Mouse (Mus musculus) kidney, embryonic 15.5 days (tissue): ENCODE measurements around the gene Zcchc14. TPM values are rescaled to one million over a fixed set of nuclear protein-coding genes. Genes with fewer than 3 reads are reported as not detected.
A peak's percentile ranks its signal among the peaks of the same experiment; 100 is the strongest.

Experiments
- ATAC-seq: fragments of 200-750 bp; cut with Nextera tagmentation; replicated peaks from 2 replicates; pipeline ENCODE4 v1.8.0; 2017; ENCODE audit warnings: moderate TSS enrichment; ENCODE audit not compliant: low FRiP score
- H3K27ac ChIP-seq: fragments of 300-500 bp; sonication (generic); 2 replicates; pipeline ENCODE4 v1.5.1; 2015; ENCODE audit warnings: mild to moderate bottlenecking, inconsistent platforms
- H3K27me3 ChIP-seq: fragments of 300-500 bp; sonication (generic); 2 replicates; pipeline ENCODE4 v1.6.1; 2015; ENCODE audit warnings: inconsistent platforms
- H3K36me3 ChIP-seq: fragments of 300-500 bp; sonication (generic); 2 replicates; pipeline ENCODE4 v1.6.1; 2015; ENCODE audit warnings: inconsistent platforms
- H3K4me1 ChIP-seq: fragments of 300-500 bp; sonication (generic); 2 replicates; pipeline ENCODE4 v1.6.1; 2015; ENCODE audit warnings: inconsistent platforms
- H3K4me2 ChIP-seq: fragments of 300-500 bp; sonication (generic); 2 replicates; pipeline ENCODE4 v1.6.1; 2015; ENCODE audit warnings: moderate library complexity, mild to moderate bottlenecking, inconsistent platforms
- H3K4me3 ChIP-seq: fragments of 300-500 bp; sonication (generic); replicated peaks from 2 replicates; pipeline ENCODE4 v1.5.1; 2015; ENCODE audit warnings: mild to moderate bottlenecking, inconsistent platforms
- H3K9ac ChIP-seq: fragments of 300-500 bp; sonication (generic); 2 replicates; pipeline ENCODE4 v1.6.1; 2015; ENCODE audit warnings: mild to moderate bottlenecking, inconsistent platforms
- H3K9me3 ChIP-seq: fragments of 300-500 bp; sonication (generic); replicated peaks from 2 replicates; pipeline ENCODE4 v1.6.1; 2016; ENCODE audit warnings: inconsistent platforms
- WGBS: fragments of 180-500 bp; shearing (Covaris S2); methylation state at CpG from one replicate; pipeline ENCODE4 v1.1.7; 2015; ENCODE audit warnings: mixed read lengths; 5-methylcytosine and 5-hydroxymethylcytosine counted together
- polyA plus RNA-seq: library from polyadenylated mRNA; unstranded; fragments of >200 nt; fragmentation: Nextera tagmentation; extraction: Ambion mirVana; gene quantifications from 2 replicates; pipeline ENCODE4 v1.2.1, GENCODE M21; 2015

Zcchc14 gene
- polyA plus RNA-seq, 1 experiment from 2014 or later = 17.2 TPM

- H3K4me1 ChIP-seq = peaks cover 82% of the 10 kb centered on the region
- no peaks in the 10 kb centered on the region for H3K27me3 ChIP-seq
- 66% methylated on average over 12 of the region's 12 CpGs for WGBS
- H3K9ac ChIP-seq = no peak overlapping the region
- peak overlapping the region; percentile 57 for H3K27ac ChIP-seq
- no peak overlapping the region for H3K4me3 ChIP-seq
- H3K36me3 ChIP-seq = no peaks in the 10 kb centered on the region
- no peaks in the 10 kb centered on the region for H3K9me3 ChIP-seq
- peak overlapping the region; percentile 23 for H3K4me2 ChIP-seq
- no peak for ATAC-seq
Observed at GRCm38 (mm10) chr8:121647511-121648215, 5.0 kb downstream of the Zcchc14 start.

DNA sequence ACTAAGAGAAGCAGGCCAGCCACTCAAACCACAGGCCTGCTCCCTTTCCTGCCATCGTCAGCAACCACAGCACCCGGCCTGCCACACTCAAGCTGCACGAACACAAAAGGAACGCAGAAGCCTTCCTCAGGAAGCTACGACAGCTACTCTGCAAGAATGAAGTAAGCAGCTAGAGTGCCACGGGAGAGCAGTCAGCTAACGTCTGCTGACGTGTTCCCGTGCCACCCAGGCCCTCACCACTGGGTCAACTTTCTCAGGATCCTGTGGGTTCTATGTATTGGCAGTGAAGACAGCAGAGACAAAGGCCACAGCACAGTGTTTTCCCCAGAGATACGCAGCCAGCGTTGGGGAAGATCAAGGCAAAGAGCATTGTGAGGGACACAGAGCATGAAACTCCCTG lies 9.3 kb downstream of the Zcchc14 start:
- no peak for ATAC-seq
- Histone ChIP-seq H3K4me2 (no peak overlapping the region), H3K36me3 (no peaks in the 10 kb centered on the region), H3K27me3 (no peaks in the 10 kb centered on the region), H3K9me3 (no peaks in the 10 kb centered on the region), H3K4me1 (peaks cover 60% of the 10 kb centered on the region), H3K4me3 (no peak overlapping the region), H3K9ac (no peak overlapping the region), H3K27ac (0 out of 2 replicates have a peak overlapping the region, but pooled peaks have one; percentile 14)
- WGBS = 71% methylated on average over 11 of the region's 11 CpGs

DNA sequence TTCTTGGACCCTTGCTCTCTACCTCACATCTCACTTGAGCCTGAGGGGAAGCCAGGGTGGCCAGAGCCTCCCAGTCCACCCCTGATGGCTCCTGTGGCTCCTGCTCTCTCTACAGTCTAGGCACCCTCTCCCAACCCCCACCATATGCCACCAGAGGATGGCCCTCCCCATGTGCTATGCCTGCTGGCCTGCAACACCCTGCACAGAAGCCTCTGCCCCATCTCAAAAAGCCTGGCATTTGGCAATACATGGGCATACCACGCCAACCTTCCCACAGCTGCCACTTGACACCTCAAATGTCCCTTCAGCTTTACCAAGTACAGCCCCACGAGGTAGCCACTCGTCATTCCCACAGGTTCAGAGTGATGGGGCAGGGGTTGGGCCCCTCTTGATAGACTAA lies 9.9 kb downstream of the Zcchc14 start:
- no peaks in the 10 kb centered on the region for H3K36me3 ChIP-seq
- H3K4me1 ChIP-seq = peaks cover 59% of the 10 kb centered on the region
- H3K4me2 ChIP-seq = no peak overlapping the region
- WGBS = 65% methylated on average over 3 of the region's 3 CpGs
- no peak overlapping the region for H3K4me3 ChIP-seq
- H3K9ac ChIP-seq = no peak overlapping the region
- ATAC-seq = no peak
- H3K27ac ChIP-seq = peak overlapping the region; percentile 54; the same call in 1 of the 2 replicates
- H3K27me3 ChIP-seq = no peaks in the 10 kb centered on the region
- no peaks in the 10 kb centered on the region for H3K9me3 ChIP-seq

- H3K9me3 ChIP-seq = no peaks in the 10 kb centered on the region
- H3K4me3 ChIP-seq = no peak overlapping the region
- ATAC-seq = no peak
- no peak overlapping the region for H3K9ac ChIP-seq
- 83% methylated on average over 8 of the region's 8 CpGs for WGBS
- H3K36me3 ChIP-seq = no peaks in the 10 kb centered on the region
- H3K27me3 ChIP-seq = no peaks in the 10 kb centered on the region
- peaks cover 45% of the 10 kb centered on the region for H3K4me1 ChIP-seq
- 0 out of 2 replicates have a peak overlapping the region, but pooled peaks have one; percentile 38 for H3K27ac ChIP-seq
- no peak overlapping the region for H3K4me2 ChIP-seq
Observed at GRCm38 (mm10) chr8:121636180-121636579, 16.5 kb downstream of the Zcchc14 start.

DNA sequence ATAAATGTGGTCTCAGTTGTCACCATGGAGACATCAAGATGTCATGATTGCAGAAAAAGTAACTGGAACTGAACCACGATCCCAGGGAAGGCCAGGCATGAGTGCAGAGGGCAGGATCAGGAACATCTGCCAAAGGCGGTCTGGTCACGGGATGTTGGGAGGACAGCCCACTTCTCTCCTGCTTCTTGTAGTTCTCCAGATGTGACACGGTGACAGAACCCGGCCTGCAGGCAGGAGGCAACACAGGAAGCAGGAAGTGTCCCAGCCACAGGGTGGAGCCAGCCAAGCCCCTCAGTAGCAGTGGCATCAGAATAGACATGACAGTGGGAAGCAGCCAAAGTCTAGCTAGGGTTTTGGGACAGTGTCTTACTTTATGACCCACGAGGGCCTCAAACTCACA lies 17.2 kb downstream of the Zcchc14 start:
- no peaks in the 10 kb centered on the region for H3K9me3 ChIP-seq
- H3K4me1 ChIP-seq = peaks cover 48% of the 10 kb centered on the region
- no peak overlapping the region for H3K4me3 ChIP-seq
- peak; percentile 34; the same call in 1 of the 2 replicates for ATAC-seq
- WGBS = 36% methylated on average over 6 of the region's 6 CpGs
- no peak overlapping the region for H3K4me2 ChIP-seq
- H3K27ac ChIP-seq = 0 out of 2 replicates have a peak overlapping the region, but pooled peaks have one; percentile 38
- H3K9ac ChIP-seq = no peak overlapping the region
- no peaks in the 10 kb centered on the region for H3K27me3 ChIP-seq
- H3K36me3 ChIP-seq = no peaks in the 10 kb centered on the region

GRCm38 (mm10) chr8:121632401-121632800 lies 20.3 kb downstream of the Zcchc14 start:
- Histone ChIP-seq H3K9me3 (no peaks in the 10 kb centered on the region), H3K27ac (peak overlapping the region; percentile 74), H3K27me3 (no peaks in the 10 kb centered on the region), H3K4me3 (no peak overlapping the region), H3K4me1 (peaks cover 43% of the 10 kb centered on the region), H3K9ac (no peak overlapping the region), H3K36me3 (peaks cover 21% of the 10 kb centered on the region), H3K4me2 (no peak overlapping the region)
- ATAC-seq = no peak
- 76% methylated on average over 5 of the region's 5 CpGs for WGBS

DNA sequence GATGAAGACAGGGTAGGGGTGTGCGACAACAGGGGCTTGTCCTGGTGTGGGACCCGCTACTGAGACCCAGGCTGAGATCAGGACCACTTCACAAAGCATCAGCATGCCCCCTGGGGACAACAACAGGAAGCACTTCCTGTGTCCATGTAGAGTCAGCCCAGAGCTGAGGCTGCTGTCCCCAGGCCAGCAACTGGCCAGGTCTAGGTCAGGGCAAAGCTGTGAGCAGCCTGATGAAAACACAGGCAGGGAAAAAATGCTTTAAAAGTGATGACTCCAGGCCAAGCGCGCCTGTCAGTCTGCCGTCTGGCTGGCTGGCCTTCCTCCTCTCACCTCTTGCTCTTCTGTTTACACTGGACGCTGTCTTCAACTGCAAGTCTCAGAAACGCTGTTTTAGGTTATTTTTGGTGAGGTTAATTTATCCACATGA lies 21.0 kb downstream of the Zcchc14 start:
- no peak overlapping the region for H3K4me2 ChIP-seq
- H3K27me3 ChIP-seq = no peaks in the 10 kb centered on the region
- H3K9ac ChIP-seq = no peak overlapping the region
- H3K36me3 ChIP-seq = peaks cover 28% of the 10 kb centered on the region
- 42% methylated on average over 7 of the region's 7 CpGs for whole genome bisulfite sequencing
- peaks cover 38% of the 10 kb centered on the region for H3K4me1 ChIP-seq
- H3K4me3 ChIP-seq = no peak overlapping the region
- H3K27ac ChIP-seq = peak overlapping the region; percentile 74
- H3K9me3 ChIP-seq = no peaks in the 10 kb centered on the region
- ATAC-seq = 0 out of 2 replicates have a peak, but pooled peaks have one; percentile 40

GRCm38 (mm10) chr8:121628681-121629080 lies 24.0 kb downstream of the Zcchc14 start:
- H3K36me3 ChIP-seq = peaks cover 35% of the 10 kb centered on the region
- H3K9ac ChIP-seq = no peak overlapping the region
- ATAC-seq = no peak
- 92% methylated on average over 4 of the region's 4 CpGs for WGBS
- peaks cover 41% of the 10 kb centered on the region for H3K4me1 ChIP-seq
- no peak overlapping the region for H3K4me2 ChIP-seq
- no peak overlapping the region for H3K27ac ChIP-seq
- no peak overlapping the region for H3K4me3 ChIP-seq
- no peaks in the 10 kb centered on the region for H3K27me3 ChIP-seq
- no peaks in the 10 kb centered on the region for H3K9me3 ChIP-seq

DNA sequence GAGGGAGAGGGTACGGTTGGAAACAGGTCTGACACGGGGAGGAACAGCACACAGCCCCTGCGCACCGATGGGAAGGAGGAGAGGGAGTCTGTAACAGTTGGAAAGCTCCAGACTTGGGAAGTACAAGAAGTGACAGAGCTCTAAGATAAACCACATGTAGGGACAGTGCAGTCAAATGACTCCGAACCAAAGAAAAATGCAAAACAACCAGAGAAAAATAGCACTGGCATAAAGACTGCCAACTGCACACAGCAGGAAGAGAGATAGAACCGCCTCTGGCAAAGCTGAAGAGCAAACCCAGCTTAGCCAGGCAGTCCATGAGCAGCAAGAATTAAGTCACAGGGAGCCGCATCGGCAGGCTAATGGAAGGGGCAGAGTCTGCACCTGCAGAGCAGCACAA lies 29.7 kb downstream of the Zcchc14 start:
- ATAC-seq = no peak
- Histone ChIP-seq H3K27me3 (no peaks in the 10 kb centered on the region), H3K4me1 (peaks cover 55% of the 10 kb centered on the region), H3K27ac (no peak overlapping the region), H3K4me3 (no peak overlapping the region), H3K36me3 (peaks cover 25% of the 10 kb centered on the region), H3K4me2 (no peak overlapping the region), H3K9me3 (no peaks in the 10 kb centered on the region), H3K9ac (no peak overlapping the region)
- 90% methylated on average over 8 of the region's 8 CpGs for WGBS

DNA sequence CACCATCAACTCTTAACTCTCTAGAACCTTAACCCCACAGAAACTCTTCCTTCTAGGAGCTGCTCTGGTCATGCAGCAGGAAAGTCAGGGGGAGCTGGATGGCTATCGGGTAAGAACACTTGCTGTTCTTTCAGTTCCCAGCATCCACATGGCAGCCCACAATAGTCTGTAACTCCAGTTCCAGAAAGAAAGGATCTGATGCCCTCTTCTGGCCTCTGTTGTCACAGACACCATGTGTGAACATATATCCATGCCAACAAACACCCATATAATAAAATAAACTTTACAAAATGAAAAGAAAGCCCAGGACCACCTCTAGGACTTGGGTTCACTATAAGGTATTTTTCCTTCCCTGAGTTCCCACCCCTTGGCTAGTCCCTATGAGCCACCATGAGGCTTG lies 30.8 kb downstream of the Zcchc14 start:
- H3K9me3 ChIP-seq = no peaks in the 10 kb centered on the region
- no peak for ATAC-seq
- H3K9ac ChIP-seq = no peak overlapping the region
- no peaks in the 10 kb centered on the region for H3K27me3 ChIP-seq
- H3K4me2 ChIP-seq = no peak overlapping the region
- 48% methylated on average over 1 of the region's 1 CpGs for WGBS
- peaks cover 55% of the 10 kb centered on the region for H3K4me1 ChIP-seq
- H3K36me3 ChIP-seq = peaks cover 21% of the 10 kb centered on the region
- H3K4me3 ChIP-seq = no peak overlapping the region
- H3K27ac ChIP-seq = 0 out of 2 replicates have a peak overlapping the region, but pooled peaks have one; percentile 76

GRCm38 (mm10) chr8:121620801-121621516 lies 31.7 kb downstream of the Zcchc14 start:
- Histone ChIP-seq H3K4me1 (peaks cover 47% of the 10 kb centered on the region), H3K36me3 (peaks cover 21% of the 10 kb centered on the region), H3K9ac (no peak overlapping the region), H3K27ac (peak overlapping the region; percentile 76; the same call in 1 of the 2 replicates), H3K27me3 (no peaks in the 10 kb centered on the region), H3K4me2 (no peak overlapping the region), H3K9me3 (no peaks in the 10 kb centered on the region), H3K4me3 (no peak overlapping the region)
- no peak for ATAC-seq
- 76% methylated on average over 12 of the region's 12 CpGs for WGBS

GRCm38 (mm10) chr8:121619401-121619995 lies 33.2 kb downstream of the Zcchc14 start:
- Histone ChIP-seq H3K36me3 (peaks cover 30% of the 10 kb centered on the region), H3K4me3 (no peak overlapping the region), H3K27me3 (no peaks in the 10 kb centered on the region), H3K4me2 (no peak overlapping the region), H3K9me3 (no peaks in the 10 kb centered on the region), H3K4me1 (peaks cover 38% of the 10 kb centered on the region), H3K9ac (no peak overlapping the region), H3K27ac (peak overlapping the region; percentile 84)
- 36% methylated on average over 7 of the region's 7 CpGs for WGBS
- peak; percentile 71; the same call in 1 of the 2 replicates for ATAC-seq
